Mouse (Mus musculus) liver, embryonic 12.5 days (tissue): Measurements from ENCODE around the gene Dlx3. TPM values are rescaled to one million over a fixed set of nuclear protein-coding genes. Genes with fewer than 3 reads are reported as not detected.

Experiments used
- ATAC-seq: fragments of 200-750 bp; cut with Nextera tagmentation; 2 replicates; pipeline ENCODE4 v1.8.0; 2017; ENCODE audit warnings: moderate number of reproducible peaks, mild to moderate bottlenecking, moderate library complexity
- H3K27ac ChIP-seq: fragments of 300-500 bp; sonication (generic); 2 replicates; pipeline ENCODE4 v1.5.1; 2016; ENCODE audit warnings: mild to moderate bottlenecking
- H3K27me3 ChIP-seq: fragments of 300-500 bp; sonication (generic); replicated peaks from 2 replicates; pipeline ENCODE4 v1.6.1; 2016; ENCODE audit warnings: mild to moderate bottlenecking, moderate library complexity
- H3K36me3 ChIP-seq: fragments of 300-500 bp; sonication (generic); 2 replicates; pipeline ENCODE4 v1.6.1; 2016; ENCODE audit warnings: mild to moderate bottlenecking, moderate library complexity
- H3K4me1 ChIP-seq: fragments of 300-500 bp; sonication (generic); 2 replicates; pipeline ENCODE4 v1.6.1; 2016
- H3K4me2 ChIP-seq: fragments of 300-500 bp; sonication (generic); 2 replicates; pipeline ENCODE4 v1.6.1; 2016; ENCODE audit warnings: mild to moderate bottlenecking, moderate library complexity
- H3K4me3 ChIP-seq: fragments of 300-500 bp; sonication (generic); 2 replicates; pipeline ENCODE4 v1.5.1; 2016; ENCODE audit warnings: mild to moderate bottlenecking, moderate library complexity
- H3K9ac ChIP-seq: fragments of 300-500 bp; sonication (generic); 2 replicates; pipeline ENCODE4 v1.6.1; 2016; ENCODE audit warnings: mild to moderate bottlenecking, moderate library complexity
- H3K9me3 ChIP-seq: fragments of 300-500 bp; sonication (generic); replicated peaks from 2 replicates; pipeline ENCODE4 v1.6.1; 2016; ENCODE audit warnings: mild to moderate bottlenecking, moderate library complexity
- WGBS: fragments of 180-500 bp; shearing (Covaris S2); methylation state at CpG from one replicate; pipeline ENCODE4 v1.1.7; 2016; ENCODE audit not compliant: insufficient replicate concordance; 5-methylcytosine and 5-hydroxymethylcytosine counted together
- polyA plus RNA-seq: library from polyadenylated mRNA; unstranded; fragments of >200 nt; fragmentation: Nextera tagmentation; extraction: Ambion mirVana; gene quantifications from 2 replicates; pipeline ENCODE4 v1.2.1, GENCODE M21; 2016

Dlx3 gene
- polyA plus RNA-seq, 1 experiment from 2014 or later: 0.05 TPM

- Histone ChIP-seq H3K36me3 (no peaks in the 10 kb centered on the region), H3K27ac (no peak overlapping the region), H3K4me2 (no peak overlapping the region), H3K4me3 (no peak overlapping the region), H3K27me3 (peaks cover 71% of the 10 kb centered on the region), H3K9me3 (no peaks in the 10 kb centered on the region), H3K9ac (no peak overlapping the region), H3K4me1 (no peaks in the 10 kb centered on the region)
- ATAC-seq: no peak
- 24% methylated on average over 6 of the region's 6 CpGs for WGBS
These were observed 13.4 kb downstream of the Dlx3 start for GRCm38 (mm10) chr11:95133321-95133720.

- no peak for ATAC-seq
- Histone ChIP-seq H3K4me2 (no peak overlapping the region), H3K27ac (no peak overlapping the region), H3K9me3 (no peaks in the 10 kb centered on the region), H3K4me1 (no peaks in the 10 kb centered on the region), H3K36me3 (no peaks in the 10 kb centered on the region), H3K9ac (no peak overlapping the region), H3K4me3 (no peak overlapping the region), H3K27me3 (peaks cover 81% of the 10 kb centered on the region)
- WGBS: 26% methylated on average over 6 of the region's 6 CpGs
These were observed 17.4 kb downstream of the Dlx3 start for GRCm38 (mm10) chr11:95137281-95137680.

GRCm38 (mm10) chr11:95139871-95140270 lies 20.0 kb downstream of the Dlx3 start:
- Histone ChIP-seq H3K9ac (no peak overlapping the region), H3K27me3 (peaks cover 93% of the 10 kb centered on the region), H3K27ac (no peak overlapping the region), H3K4me1 (peaks cover 6% of the 10 kb centered on the region), H3K4me3 (no peak overlapping the region), H3K36me3 (no peaks in the 10 kb centered on the region), H3K4me2 (no peak overlapping the region), H3K9me3 (no peaks in the 10 kb centered on the region)
- ATAC-seq: no peak
- WGBS: 49% methylated on average over 5 of the region's 5 CpGs

GRCm38 (mm10) chr11:95142258-95142657 lies 22.3 kb downstream of the Dlx3 start:
- Histone ChIP-seq H3K27me3 (peaks cover 100% of the 10 kb centered on the region), H3K9me3 (no peaks in the 10 kb centered on the region), H3K27ac (no peak overlapping the region), H3K4me1 (peaks cover 20% of the 10 kb centered on the region), H3K9ac (no peak overlapping the region), H3K4me3 (no peak overlapping the region), H3K4me2 (no peak overlapping the region), H3K36me3 (no peaks in the 10 kb centered on the region)
- 15% methylated on average over 10 of the region's 10 CpGs for WGBS
- no peak for ATAC-seq

GRCm38 (mm10) chr11:95142980-95143575 lies 23.2 kb downstream of the Dlx3 start:
- H3K27me3 ChIP-seq: peaks cover 100% of the 10 kb centered on the region
- H3K27ac ChIP-seq: no peak overlapping the region
- H3K4me3 ChIP-seq: peak overlapping the region; percentile 18; the same call in 1 of the 2 replicates
- H3K9ac ChIP-seq: no peak overlapping the region
- H3K4me1 ChIP-seq: peaks cover 20% of the 10 kb centered on the region
- H3K36me3 ChIP-seq: no peaks in the 10 kb centered on the region
- peak overlapping the region; percentile 42 for H3K4me2 ChIP-seq
- ATAC-seq: no peak
- no peaks in the 10 kb centered on the region for H3K9me3 ChIP-seq
- 4% methylated on average over 39 of the region's 39 CpGs for WGBS

- no peak overlapping the region for H3K4me3 ChIP-seq
- no peak overlapping the region for H3K27ac ChIP-seq
- H3K4me2 ChIP-seq: no peak overlapping the region
- no peak for ATAC-seq
- H3K27me3 ChIP-seq: peaks cover 100% of the 10 kb centered on the region
- H3K36me3 ChIP-seq: no peaks in the 10 kb centered on the region
- H3K4me1 ChIP-seq: peaks cover 20% of the 10 kb centered on the region
- H3K9ac ChIP-seq: no peak overlapping the region
- 8% methylated on average over 4 of the region's 4 CpGs for WGBS
- no peaks in the 10 kb centered on the region for H3K9me3 ChIP-seq
These were observed 23.7 kb downstream of the Dlx3 start for GRCm38 (mm10) chr11:95143663-95144062.

GRCm38 (mm10) chr11:95144091-95144945 lies 24.4 kb downstream of the Dlx3 start:
- Histone ChIP-seq H3K4me3 (0 out of 2 replicates have a peak overlapping the region, but pooled peaks have one; percentile 52), H3K4me2 (peak overlapping the region; percentile 70), H3K27me3 (peaks cover 100% of the 10 kb centered on the region), H3K4me1 (peaks cover 20% of the 10 kb centered on the region), H3K27ac (no peak overlapping the region), H3K36me3 (no peaks in the 10 kb centered on the region), H3K9ac (no peak overlapping the region), H3K9me3 (no peaks in the 10 kb centered on the region)
- no peak for ATAC-seq
- 14% methylated on average over 9 of the region's 9 CpGs for WGBS

GRCm38 (mm10) chr11:95144946-95145483 lies 25.1 kb downstream of the Dlx3 start:
- H3K4me1 ChIP-seq: peaks cover 20% of the 10 kb centered on the region
- H3K27me3 ChIP-seq: peaks cover 100% of the 10 kb centered on the region
- H3K9ac ChIP-seq: no peak overlapping the region
- H3K4me3 ChIP-seq: peak overlapping the region; percentile 52
- no peak for ATAC-seq
- H3K9me3 ChIP-seq: no peaks in the 10 kb centered on the region
- peak overlapping the region; percentile 70 for H3K4me2 ChIP-seq
- 2% methylated on average over 34 of the region's 34 CpGs for WGBS
- H3K27ac ChIP-seq: no peak overlapping the region
- no peaks in the 10 kb centered on the region for H3K36me3 ChIP-seq

GRCm38 (mm10) chr11:95145851-95146403 lies 26.0 kb downstream of the Dlx3 start, which contains the start of gene Dlx4:
Dlx4 (minus strand) TSS chr11:95146263.
- ATAC-seq: no peak
- H3K36me3 ChIP-seq: no peaks in the 10 kb centered on the region
- H3K9ac ChIP-seq: peak within 1 kb of the TSS; percentile 17; the same call in 1 of the 2 replicates
- peaks cover 100% of the 10 kb centered on the region for H3K27me3 ChIP-seq
- H3K4me2 ChIP-seq: peak within 1 kb of the TSS; percentile 70
- under 1% methylated on average over 48 of the region's 48 CpGs for WGBS
- H3K27ac ChIP-seq: no peak within 1 kb of the TSS
- H3K9me3 ChIP-seq: no peaks in the 10 kb centered on the region
- H3K4me1 ChIP-seq: peaks cover 20% of the 10 kb centered on the region
- H3K4me3 ChIP-seq: peak within 1 kb of the TSS; percentile 52

GRCm38 (mm10) chr11:95148754-95149153 lies 28.8 kb downstream of the Dlx3 start:
- Histone ChIP-seq H3K36me3 (no peaks in the 10 kb centered on the region), H3K27ac (no peak overlapping the region), H3K9me3 (no peaks in the 10 kb centered on the region), H3K4me2 (no peak overlapping the region), H3K27me3 (peaks cover 100% of the 10 kb centered on the region), H3K4me1 (peaks cover 14% of the 10 kb centered on the region), H3K9ac (no peak overlapping the region), H3K4me3 (no peak overlapping the region)
- WGBS: 6% methylated on average over 9 of the region's 9 CpGs
- ATAC-seq: no peak

GRCm38 (mm10) chr11:95149462-95150268 lies 29.7 kb downstream of the Dlx3 start:
- H3K4me2 ChIP-seq: no peak overlapping the region
- H3K4me1 ChIP-seq: peaks cover 14% of the 10 kb centered on the region
- no peak overlapping the region for H3K27ac ChIP-seq
- peaks cover 99% of the 10 kb centered on the region for H3K27me3 ChIP-seq
- H3K4me3 ChIP-seq: no peak overlapping the region
- WGBS: 3% methylated on average over 27 of the region's 27 CpGs
- ATAC-seq: no peak
- H3K9ac ChIP-seq: no peak overlapping the region
- no peaks in the 10 kb centered on the region for H3K36me3 ChIP-seq
- no peaks in the 10 kb centered on the region for H3K9me3 ChIP-seq
